Mouse (Mus musculus): ENCODE results near the gene Tubb4b. TPM values are rescaled to one million over a fixed set of nuclear protein-coding genes. Genes with fewer than 3 reads are reported as not detected.
A peak's percentile ranks its signal among the peaks of the same experiment; 100 is the strongest.

Gene Tubb4b
- total RNA-seq, 1 experiment: 819 TPM

DNA sequence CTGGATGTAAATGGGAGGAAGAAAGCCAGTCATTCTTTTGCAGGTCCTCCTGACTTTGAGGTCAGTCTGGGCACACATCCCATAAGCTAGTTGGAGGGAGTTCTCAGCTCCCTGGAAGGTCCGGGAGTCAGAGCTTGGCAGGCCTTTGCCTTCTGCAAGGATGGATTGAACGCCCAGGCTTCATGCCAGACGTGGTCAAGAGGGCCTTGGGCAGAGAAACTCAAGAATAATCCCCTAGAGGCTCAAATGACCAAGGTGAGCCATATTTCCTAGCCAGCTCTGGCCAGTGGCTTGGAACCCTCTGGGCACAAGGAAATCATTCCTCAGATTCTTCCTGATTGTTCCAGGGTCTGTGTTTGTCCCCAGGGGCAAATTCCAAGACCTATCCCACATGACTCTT lies 40.3 kb upstream of the Tubb4b start:
- peaks cover 0 to 12% of the 10 kb centered on the region in 2 experiments; a peak in 1 of 4 replicates for H3K4me1 ChIP-seq (ENCODE audit: control insufficient read depth in 2 of 2, insufficient read depth in 2 of 2, low read length in 2 of 2, poor library complexity in 1 of 2)
- no peaks in the 10 kb centered on the region for H3K9me3 ChIP-seq (ENCODE audit: control insufficient read depth, insufficient read depth, low read depth, low read length)
- in situ Hi-C loops (cut with MboI; ENCODE audit: low sequenced_read_pairs in 2 of 2, unreplicated experiment in 2 of 2): no loop called here
- DNase-seq (ENCODE audit: low read depth, low spot score): no peak
- TF ChIP-seq HCFC1 (IDR thresholded peaks at IDR 0.05; ENCODE audit: borderline replicate concordance, insufficient read depth, low read length): no peak
- no peak for TF ChIP-seq ZC3H11A (IDR thresholded peaks at IDR 0.05; ENCODE audit: borderline replicate concordance, low read depth, low read length)
- no peak for TF ChIP-seq ZNF384 (IDR thresholded peaks at IDR 0.05; ENCODE audit: low read depth, low read length)
- no peak for TF ChIP-seq MAFK (IDR thresholded peaks at IDR 0.05; ENCODE audit: insufficient read depth, low read depth, low read length)
- TF ChIP-seq CHD2 (IDR thresholded peaks at IDR 0.05; ENCODE audit: low read depth, low read length): no peak
- peaks cover 10% of the 10 kb centered on the region; the same call in 1 of the 2 replicates for H3K36me3 ChIP-seq (ENCODE audit: control insufficient read depth, insufficient read depth, low read length, poor library complexity, severe bottlenecking)
- no peak overlapping the region for H3K27ac ChIP-seq (ENCODE audit: insufficient read depth, low read depth, low read length, poor library complexity, severe bottlenecking)
- no peak overlapping the region; a peak in 1 of 4 replicates for H3K4me3 ChIP-seq (ENCODE audit: insufficient read depth in 1 of 2, low read depth in 1 of 2, low read length in 2 of 2, poor library complexity in 1 of 2, severe bottlenecking in 1 of 2)
- no peak overlapping the region for H3K9ac ChIP-seq (ENCODE audit: insufficient read depth, low read depth, low read length, poor library complexity, severe bottlenecking)

DNA sequence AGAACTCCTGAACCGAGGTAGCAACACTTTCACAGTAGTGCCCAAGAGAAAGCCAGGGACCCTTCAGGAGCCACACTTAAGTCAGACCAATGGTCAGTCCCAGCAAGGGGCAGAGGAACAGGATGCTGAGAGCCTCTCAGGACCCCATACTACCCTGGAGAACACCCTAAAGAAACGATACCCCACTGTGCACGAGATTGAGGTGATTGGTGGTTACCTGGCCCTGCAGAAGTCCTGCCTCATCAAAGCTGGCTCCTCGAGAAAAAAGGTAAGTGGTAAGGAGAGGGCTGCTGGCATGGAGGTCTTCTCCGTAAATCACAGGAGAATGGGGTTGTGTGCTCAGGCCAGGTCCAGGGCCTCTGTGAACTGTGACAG lies 39.8 kb upstream of the Tubb4b start:
- H3K36me3 ChIP-seq (ENCODE audit: control insufficient read depth, insufficient read depth, low read length, poor library complexity, severe bottlenecking): peaks cover 7% of the 10 kb centered on the region; the same call in 1 of the 2 replicates
- TF ChIP-seq ZC3H11A (IDR thresholded peaks at IDR 0.05; ENCODE audit: borderline replicate concordance, low read depth, low read length) (no peak), HCFC1 (IDR thresholded peaks at IDR 0.05; ENCODE audit: borderline replicate concordance, insufficient read depth, low read length) (no peak), CHD2 (IDR thresholded peaks at IDR 0.05; ENCODE audit: low read depth, low read length) (no peak), ZNF384 (IDR thresholded peaks at IDR 0.05; ENCODE audit: low read depth, low read length) (no peak), MAFK (IDR thresholded peaks at IDR 0.05; ENCODE audit: insufficient read depth, low read depth, low read length) (no peak)
- no peak overlapping the region for H3K27ac ChIP-seq (ENCODE audit: insufficient read depth, low read depth, low read length, poor library complexity, severe bottlenecking)
- no peak for DNase-seq (ENCODE audit: low read depth, low spot score)
- peak overlapping the region; percentile 28 for H3K9ac ChIP-seq (ENCODE audit: insufficient read depth, low read depth, low read length, poor library complexity, severe bottlenecking)
- H3K4me1 ChIP-seq (ENCODE audit: control insufficient read depth in 2 of 2, insufficient read depth in 2 of 2, low read length in 2 of 2, poor library complexity in 1 of 2): peaks cover 0 to 12% of the 10 kb centered on the region in 2 experiments; a peak in 1 of 4 replicates
- no peaks in the 10 kb centered on the region for H3K9me3 ChIP-seq (ENCODE audit: control insufficient read depth, insufficient read depth, low read depth, low read length)
- in situ Hi-C loops (cut with MboI; ENCODE audit: low sequenced_read_pairs in 2 of 2, unreplicated experiment in 2 of 2): no loop called here
- H3K4me3 ChIP-seq (ENCODE audit: insufficient read depth in 1 of 2, low read depth in 1 of 2, low read length in 2 of 2, poor library complexity in 1 of 2, severe bottlenecking in 1 of 2): peak overlapping the region in 1 of 2 experiments; percentile 90; a peak in 1 of 4 replicates

DNA sequence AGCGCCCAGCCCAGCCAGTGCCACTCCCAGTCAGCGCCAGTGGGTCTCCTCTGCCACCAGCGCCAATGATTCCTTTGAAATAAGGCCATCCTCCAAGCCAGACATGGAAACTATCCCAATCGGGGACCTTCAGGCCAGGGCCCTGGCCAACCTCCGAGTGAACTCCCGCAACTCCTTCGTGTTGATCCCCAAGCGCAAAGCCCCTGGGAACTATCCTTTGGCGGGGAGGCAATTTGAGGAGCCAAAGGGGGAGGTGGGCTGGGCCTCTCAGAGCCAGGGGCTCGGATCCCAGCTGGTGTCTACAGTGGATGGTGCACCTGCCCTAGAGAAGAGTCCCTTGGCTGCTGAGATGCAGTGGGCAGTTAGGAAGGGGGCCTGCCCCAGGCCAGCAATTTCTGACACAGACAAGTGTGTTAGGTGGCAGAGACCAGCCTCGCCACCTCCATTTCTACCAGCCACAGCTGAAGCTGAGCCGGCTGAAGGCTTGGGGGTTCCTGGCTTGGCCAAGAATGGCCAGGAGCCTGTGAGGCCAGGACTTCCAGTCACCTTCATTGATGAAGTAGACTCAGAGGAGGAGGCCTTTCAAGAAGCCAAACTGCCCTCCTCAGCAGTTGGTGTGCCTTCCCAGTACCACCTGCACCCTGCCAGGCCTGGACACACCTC lies 39.3 kb upstream of the Tubb4b start:
- Histone ChIP-seq H3K36me3 (ENCODE audit: control insufficient read depth, insufficient read depth, low read length, poor library complexity, severe bottlenecking) (peaks cover 2% of the 10 kb centered on the region; the same call in 1 of the 2 replicates), H3K4me1 (ENCODE audit: control insufficient read depth in 2 of 2, insufficient read depth in 2 of 2, low read length in 2 of 2, poor library complexity in 1 of 2) (peaks cover 0 to 12% of the 10 kb centered on the region in 2 experiments; a peak in 1 of 4 replicates)
- no peak for TF ChIP-seq HCFC1 (IDR thresholded peaks at IDR 0.05; ENCODE audit: borderline replicate concordance, insufficient read depth, low read length)

DNA sequence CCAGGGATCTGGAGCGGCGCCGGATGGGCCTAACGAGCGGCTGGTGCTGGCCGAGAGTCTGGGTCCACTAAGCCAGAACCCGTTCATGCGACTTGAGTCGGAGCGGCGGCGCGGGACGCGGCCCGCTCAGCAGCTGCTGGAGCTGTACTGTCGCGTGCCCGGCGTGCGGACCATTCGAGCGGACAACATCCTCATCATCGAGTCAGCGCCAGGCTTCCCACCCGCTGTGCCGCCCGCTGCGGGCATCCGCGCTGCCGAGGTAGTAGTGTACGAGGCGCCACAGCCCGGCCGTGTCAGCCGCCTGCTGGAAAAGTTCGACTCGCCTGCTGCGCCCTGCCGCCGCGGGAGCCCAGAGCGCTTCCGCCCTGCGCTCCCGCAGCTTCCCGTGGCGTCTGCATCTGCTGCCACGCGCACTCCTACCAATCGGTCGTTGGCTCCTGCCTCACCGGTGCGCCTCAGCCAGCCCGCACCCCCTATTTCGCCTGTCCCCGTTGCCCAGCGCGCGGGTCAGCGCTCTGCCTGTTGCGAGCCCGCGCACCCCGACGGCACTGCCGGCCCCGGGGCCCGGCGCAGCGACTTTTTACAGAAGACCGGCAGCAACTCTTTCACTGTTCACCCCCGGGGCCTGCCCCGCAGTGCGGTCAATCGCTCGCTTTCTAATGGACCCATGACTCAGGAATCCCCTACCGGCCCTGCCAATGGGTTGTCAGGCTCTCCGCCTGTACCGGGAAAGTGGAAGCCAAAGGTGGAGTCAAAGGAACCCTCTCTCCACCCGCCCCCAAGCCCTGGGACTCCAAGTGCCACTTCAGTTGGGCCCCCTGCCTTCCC lies 38.5 kb upstream of the Tubb4b start:
- Histone ChIP-seq H3K9ac (ENCODE audit: insufficient read depth, low read depth, low read length, poor library complexity, severe bottlenecking) (peak overlapping the region; percentile 86), H3K4me1 (ENCODE audit: control insufficient read depth in 2 of 2, insufficient read depth in 2 of 2, low read length in 2 of 2, poor library complexity in 1 of 2) (peaks cover 0 to 12% of the 10 kb centered on the region in 2 experiments; a peak in 1 of 4 replicates), H3K9me3 (ENCODE audit: control insufficient read depth, insufficient read depth, low read depth, low read length) (no peaks in the 10 kb centered on the region), H3K36me3 (ENCODE audit: control insufficient read depth, insufficient read depth, low read length, poor library complexity, severe bottlenecking) (peaks cover 2% of the 10 kb centered on the region; the same call in 1 of the 2 replicates), H3K27ac (ENCODE audit: insufficient read depth, low read depth, low read length, poor library complexity, severe bottlenecking) (peak overlapping the region; percentile 22; the same call in 1 of the 2 replicates), H3K4me3 (ENCODE audit: insufficient read depth in 1 of 2, low read depth in 1 of 2, low read length in 2 of 2, poor library complexity in 1 of 2, severe bottlenecking in 1 of 2) (peak overlapping the region; percentile 87 to 90)
- DNase-seq (ENCODE audit: low read depth, low spot score): no peak
- in situ Hi-C loops (cut with MboI; ENCODE audit: low sequenced_read_pairs in 2 of 2, unreplicated experiment in 2 of 2): no loop called here
- TF ChIP-seq HCFC1 (IDR thresholded peaks at IDR 0.05; ENCODE audit: borderline replicate concordance, insufficient read depth, low read length) (no peak), ZC3H11A (IDR thresholded peaks at IDR 0.05; ENCODE audit: borderline replicate concordance, low read depth, low read length) (no peak), MAFK (IDR thresholded peaks at IDR 0.05; ENCODE audit: insufficient read depth, low read depth, low read length) (no peak), ZNF384 (IDR thresholded peaks at IDR 0.05; ENCODE audit: low read depth, low read length) (no peak), CHD2 (IDR thresholded peaks at IDR 0.05; ENCODE audit: low read depth, low read length) (no peak)

More for the DNA sequence above, 39.3 kb upstream of the Tubb4b start:
- Histone ChIP-seq H3K4me3 (ENCODE audit: insufficient read depth in 1 of 2, low read depth in 1 of 2, low read length in 2 of 2, poor library complexity in 1 of 2, severe bottlenecking in 1 of 2) (peak overlapping the region; percentile 87 to 90), H3K9me3 (ENCODE audit: control insufficient read depth, insufficient read depth, low read depth, low read length) (no peaks in the 10 kb centered on the region), H3K27ac (ENCODE audit: insufficient read depth, low read depth, low read length, poor library complexity, severe bottlenecking) (no peak overlapping the region), H3K9ac (ENCODE audit: insufficient read depth, low read depth, low read length, poor library complexity, severe bottlenecking) (peak overlapping the region; percentile 86)
- in situ Hi-C loops (cut with MboI; ENCODE audit: low sequenced_read_pairs in 2 of 2, unreplicated experiment in 2 of 2): no loop called here
- DNase-seq (ENCODE audit: low read depth, low spot score): no peak
